Mouse (Mus musculus): Measurements from ENCODE around the gene 4921536K21Rik.

GRCm38 (mm10) chr11:3859778-3860177, 35.1 kb downstream of the 4921536K21Rik start:
- TF ChIP-seq POLR2A (IDR thresholded peaks at IDR 0.05; ENCODE audit: low read depth, low read length), result no peak
- no peak for TF ChIP-seq CTCF (IDR thresholded peaks at IDR 0.05; ENCODE audit: borderline replicate concordance, insufficient read depth, low read length)

Data from embryonic fibroblast, embryonic 13.5 days (primary cell).